Mouse (Mus musculus) spleen, adult 2 months (tissue): ENCODE results near the gene Megf6.

Experiments used
- CTCF ChIP-seq: fragments of 200-500 bp; IDR thresholded peaks from 2 replicates; pipeline ENCODE4 v1.5.1; 2011; ENCODE audit warnings: mild to moderate bottlenecking, inconsistent platforms; ENCODE audit not compliant: insufficient read depth, insufficient read length, insufficient replicate concordance; ENCODE audit errors: extremely low read depth
- POLR2A ChIP-seq: fragments of 200-500 bp; IDR thresholded peaks from 2 replicates; pipeline ENCODE4 v1.6.1; 2011; ENCODE audit warnings: low read depth, low read length, inconsistent platforms

DNA sequence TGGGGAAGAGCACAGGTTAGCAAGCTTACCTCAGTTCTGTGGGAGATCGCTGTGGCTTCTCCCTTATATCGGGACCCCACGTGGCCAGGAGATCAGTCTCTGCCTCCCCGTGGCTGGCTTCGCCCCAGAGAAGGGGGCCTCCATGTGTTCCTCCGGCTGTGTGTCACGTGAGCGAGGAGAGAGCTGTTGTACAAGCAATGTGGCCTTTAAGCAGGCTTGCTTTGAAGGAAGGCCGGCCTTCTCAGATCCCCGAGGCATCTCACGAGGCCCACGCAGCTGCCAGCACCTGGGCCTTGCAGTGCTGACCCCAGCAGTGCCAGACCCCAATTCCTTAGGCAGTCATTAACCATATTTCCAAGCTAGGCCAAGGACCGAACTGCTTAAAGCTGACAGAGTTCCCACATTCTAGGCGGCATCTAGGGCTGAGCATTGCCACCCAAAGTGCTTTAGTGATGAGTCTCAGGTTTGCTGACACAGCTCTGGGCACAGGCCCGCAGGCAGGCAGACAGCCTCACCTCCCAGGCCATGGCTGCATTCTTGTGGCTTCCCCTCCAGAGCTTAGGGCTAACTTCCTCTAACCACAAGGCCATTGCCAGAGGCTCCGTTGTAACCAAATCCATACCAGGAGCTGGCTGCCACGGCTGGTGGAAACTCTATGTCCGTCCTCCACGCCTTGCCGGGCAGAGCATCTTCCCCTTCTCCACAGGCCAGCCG lies 77.7 kb downstream of the Megf6 start:
- no peak for TF ChIP-seq CTCF
- TF ChIP-seq POLR2A = no peak
